Mouse (Mus musculus): ENCODE results near the gene Mcur1.
A peak's percentile ranks its signal among the peaks of the same experiment; 100 is the strongest.

Gene Mcur1

DNA sequence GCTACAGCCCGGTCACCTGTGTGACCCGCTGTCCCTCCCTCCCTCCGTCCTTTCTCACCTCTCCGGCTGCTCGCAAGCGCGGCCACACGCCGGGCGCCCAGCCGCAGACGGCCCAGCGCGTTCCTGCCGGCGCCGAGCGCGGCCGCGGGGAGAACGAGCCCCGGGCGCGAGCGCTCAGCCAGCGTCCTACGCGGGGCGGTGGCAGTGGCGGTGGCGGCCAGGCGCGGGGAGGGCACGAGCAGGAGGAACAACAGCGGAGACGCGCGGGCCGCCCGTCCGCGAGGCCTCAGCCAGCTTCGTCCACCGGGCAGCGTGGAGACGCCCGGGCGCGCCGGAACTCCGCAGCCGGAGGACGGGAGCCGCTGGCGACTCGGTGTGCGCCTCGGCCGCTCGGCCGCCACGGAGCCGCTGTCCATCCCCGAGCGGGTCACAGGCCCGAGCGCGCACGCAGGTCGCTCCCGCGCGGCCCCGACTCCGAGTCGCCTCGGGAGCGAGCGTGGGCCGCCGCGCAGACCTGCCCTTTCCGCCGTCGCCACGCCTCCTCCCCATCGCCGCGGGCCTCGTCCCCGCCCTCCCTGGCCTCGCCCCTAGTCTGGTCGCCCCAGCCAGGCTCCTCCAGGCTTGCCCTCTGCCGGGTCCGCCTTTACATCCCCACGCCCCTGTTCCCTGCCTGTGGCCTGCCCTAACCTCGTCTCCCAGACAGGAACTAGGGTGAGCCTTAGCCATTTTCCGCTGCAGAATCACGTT lies at the start of gene Mcur1:
TSS of gene Mcur1 (minus strand) at position 481 of the 747 bp plus-strand sequence.
- peak; percentile 92 for DNase-seq

DNA sequence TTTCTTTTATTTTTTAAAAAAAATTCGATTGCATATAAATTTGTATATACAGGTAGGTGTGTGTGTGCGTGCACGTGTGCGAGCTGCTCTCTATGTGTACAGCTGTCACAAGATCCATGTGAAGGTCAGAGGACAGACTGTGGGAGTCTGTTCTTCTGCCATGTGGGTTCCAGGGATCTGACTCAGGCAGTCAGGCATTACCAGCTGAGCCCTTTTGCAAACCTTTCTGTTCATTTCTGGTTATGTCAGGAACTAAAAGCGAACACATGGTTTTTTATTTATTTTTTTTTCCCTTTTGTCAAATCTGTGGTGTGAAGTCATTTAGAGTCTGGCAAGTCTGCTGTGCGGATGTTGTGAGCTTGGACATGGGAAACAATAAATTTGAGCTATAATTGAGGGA lies 48.9 kb upstream of the Mcur1 start:
- DNase-seq, result no peak

DNA sequence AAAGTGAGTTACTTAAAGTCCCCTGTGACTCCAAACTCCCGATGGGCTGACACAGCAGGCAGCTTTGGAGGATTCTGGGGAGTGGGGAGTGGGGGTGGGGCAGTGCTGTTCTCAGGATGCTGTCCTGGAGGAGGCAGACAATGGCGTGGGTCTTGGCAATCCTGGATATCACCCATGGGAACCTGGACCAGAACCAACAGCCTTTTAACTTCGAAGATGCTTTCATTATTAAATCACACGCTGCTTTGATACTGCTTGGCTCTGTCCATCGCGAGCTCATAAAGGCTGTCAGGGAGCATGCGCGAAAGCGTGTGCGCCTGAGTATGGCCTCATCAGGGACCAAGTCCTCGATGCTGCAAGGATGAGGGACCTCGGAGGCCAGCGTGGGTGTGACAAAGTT lies 43.1 kb upstream of the Mcur1 start:
- no peak for DNase-seq

DNA sequence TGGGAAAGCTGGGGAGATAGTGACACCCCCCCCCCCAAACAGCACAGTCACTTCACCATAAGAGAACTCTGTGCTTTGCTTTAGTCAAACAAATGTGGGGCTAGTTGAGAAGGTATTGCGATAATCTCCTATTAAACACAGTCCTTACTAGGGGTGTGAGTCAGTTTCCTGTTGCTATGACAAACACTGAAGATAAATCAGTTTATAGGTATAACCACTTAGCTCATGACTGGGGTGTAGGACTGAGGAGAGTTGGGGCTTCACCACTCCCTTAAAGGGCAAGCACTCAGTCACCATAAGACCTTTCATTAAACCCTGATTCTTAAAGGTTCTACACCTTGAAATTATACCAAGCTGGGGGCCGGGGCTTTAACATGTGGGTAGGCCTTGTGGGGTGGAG lies 42.4 kb upstream of the Mcur1 start:
- DNase-seq, result no peak

DNA sequence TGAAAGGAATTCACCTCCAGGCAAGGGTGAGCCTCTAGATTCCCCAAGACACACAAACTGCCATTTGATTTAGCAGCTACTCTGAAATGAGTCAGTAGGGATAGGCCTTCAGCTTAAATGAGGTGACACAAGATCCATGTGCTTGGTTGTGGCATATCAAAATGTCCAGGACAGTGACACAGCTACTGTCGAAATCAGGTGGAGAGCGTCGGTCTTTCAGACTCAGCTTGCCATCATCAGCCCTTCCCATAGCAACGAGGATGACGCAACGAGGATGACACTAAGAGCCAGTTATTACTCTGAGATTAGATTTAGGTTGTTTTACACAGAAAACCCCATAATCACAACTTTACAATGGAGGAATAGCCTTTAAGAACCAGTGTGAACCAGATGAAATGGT lies 41.0 kb upstream of the Mcur1 start:
- no peak for DNase-seq

DNA sequence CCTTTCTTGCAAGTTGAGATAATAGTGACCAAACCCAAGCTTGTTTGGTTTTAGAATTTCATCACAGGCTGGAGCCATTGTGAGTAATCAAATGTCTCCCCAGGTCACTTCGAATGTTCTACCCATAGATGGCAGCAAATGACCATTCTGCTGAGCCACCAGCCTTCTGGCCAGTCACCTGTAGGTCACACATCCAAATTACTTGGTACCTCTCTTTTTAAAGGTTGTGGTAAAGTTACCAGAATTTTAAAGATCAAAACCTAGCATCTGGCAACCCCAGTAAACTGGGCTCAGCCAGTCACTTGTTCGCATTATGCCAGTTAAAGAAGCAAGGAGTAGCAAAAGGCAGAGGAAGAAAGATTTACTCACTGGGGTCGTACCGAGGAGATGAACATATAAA lies 35.9 kb upstream of the Mcur1 start:
- DNase-seq, result peak; percentile 58

DNA sequence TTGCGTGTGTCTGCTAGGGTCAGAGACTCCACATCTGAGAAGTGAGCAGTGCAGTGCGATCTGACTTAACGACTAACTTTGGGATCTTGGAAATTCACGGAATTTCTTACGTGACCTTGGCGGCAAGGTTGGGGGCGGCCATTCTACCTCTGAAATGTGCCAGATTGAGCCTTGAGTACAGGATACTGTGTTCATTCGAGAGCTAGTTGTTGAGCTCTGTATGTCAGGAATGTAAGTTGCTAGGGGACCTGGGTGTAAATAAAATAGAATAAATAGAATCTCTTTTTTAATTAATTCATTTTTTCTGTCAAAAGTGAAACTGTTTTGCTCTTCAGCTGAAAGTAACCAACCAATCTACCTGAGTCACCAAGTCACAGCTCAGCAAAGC lies 32.7 kb upstream of the Mcur1 start:
- no peak for DNase-seq

DNA sequence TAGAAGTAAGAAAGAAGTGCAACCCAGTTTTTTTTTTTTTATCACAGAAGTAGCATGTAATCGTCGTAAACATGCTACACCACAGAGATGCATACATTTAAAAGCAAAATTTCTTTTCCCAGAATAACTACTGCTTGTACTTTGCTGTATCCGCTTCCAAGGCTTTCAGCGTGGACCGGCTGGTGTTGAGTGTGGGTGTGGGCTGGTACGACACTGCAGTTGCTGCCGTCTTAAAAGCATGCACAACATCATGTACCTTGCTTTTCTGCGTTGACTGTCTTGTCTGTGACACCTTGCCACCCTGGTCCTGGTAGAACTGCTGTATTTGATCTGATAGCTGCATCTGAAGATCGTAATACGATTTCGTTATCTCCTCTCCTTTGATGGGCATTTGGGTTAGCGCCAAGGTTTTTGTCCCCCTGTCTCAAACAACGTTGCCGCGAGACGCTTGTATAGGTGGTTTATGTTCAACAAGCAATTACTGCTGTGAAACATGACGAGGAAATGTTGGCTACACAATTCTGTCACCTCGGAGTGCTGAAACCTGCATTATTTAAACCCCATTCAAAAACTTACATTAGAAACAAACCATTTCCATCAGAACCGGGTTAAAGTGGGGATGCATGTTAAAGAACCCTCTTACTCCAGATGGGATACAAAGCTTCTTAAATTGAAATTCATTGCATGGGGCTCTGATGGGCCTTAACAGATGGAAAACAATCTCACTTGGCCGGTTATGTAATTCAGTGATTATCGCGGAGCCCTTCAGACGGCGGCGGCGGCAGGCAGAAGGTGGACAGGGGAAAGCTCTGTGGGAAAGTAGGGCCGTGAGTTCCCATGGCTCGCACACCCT lies 32.1 kb upstream of the Mcur1 start:
- no peak for DNase-seq

DNA sequence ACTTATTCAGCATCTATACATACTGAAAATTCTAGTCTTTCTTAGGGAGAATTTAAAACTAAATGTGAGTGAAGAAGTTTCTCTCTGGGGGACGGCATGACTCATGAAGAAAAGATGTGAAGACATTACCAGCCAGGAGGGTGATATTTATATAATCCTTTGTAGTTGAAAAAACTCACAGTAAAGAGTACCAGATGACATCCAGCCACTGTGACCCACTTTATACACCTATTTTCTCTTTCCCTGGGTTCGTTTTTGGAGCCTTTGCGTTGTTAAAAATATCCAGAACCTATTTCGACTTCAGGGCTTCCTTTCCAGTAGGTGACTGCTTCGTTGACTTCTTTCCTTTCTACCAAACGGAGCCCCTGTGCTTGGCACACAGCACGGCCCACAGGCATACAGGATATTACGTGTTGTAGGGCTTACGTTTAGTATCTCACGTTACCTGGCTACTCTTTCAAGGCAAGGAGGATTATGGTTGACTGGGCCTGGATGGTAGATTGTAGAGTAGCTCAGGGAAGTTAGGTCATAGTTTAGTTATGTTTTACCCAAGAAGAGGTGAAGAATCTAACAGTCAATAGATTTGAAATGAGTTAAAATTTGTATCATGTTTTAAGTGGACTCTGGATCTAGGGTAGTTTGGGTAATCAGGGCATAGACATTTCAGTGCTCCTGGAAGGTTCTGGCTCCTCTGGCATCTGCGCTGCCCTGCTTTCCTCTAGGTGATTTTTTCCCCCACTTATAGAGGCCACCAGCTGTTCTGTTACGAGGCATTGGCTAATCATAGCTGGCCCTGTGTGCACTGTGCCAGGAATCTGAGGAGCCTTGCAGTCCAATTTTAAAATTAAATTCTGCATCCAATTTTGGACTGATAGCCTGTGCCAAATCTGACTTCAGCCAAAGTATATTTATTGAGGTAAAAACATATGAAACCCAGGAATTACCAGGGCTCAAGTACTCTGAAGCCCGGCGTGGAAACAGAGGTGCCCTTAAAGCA lies 28.2 kb upstream of the Mcur1 start:
- no peak for DNase-seq

DNA sequence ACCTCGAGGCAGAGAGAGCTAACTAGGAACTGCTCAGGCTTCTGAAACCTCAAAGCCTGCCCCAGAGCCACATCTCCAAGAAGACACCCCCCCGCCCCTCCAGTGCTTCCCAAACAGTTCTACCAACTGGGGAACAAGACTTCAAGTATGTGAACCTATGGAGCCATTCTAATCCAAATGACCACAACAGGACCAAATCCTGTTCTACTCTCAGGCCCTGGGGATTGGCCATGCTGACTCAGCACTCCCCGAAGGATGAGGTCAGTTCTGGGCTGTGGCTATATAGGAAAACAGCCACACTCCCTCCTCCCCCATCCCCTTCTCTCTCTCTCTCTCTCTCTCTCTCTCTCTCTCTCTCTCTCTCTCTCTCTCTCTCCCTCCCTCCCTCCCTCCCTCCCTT lies 27.0 kb upstream of the Mcur1 start:
- no peak for DNase-seq

DNA sequence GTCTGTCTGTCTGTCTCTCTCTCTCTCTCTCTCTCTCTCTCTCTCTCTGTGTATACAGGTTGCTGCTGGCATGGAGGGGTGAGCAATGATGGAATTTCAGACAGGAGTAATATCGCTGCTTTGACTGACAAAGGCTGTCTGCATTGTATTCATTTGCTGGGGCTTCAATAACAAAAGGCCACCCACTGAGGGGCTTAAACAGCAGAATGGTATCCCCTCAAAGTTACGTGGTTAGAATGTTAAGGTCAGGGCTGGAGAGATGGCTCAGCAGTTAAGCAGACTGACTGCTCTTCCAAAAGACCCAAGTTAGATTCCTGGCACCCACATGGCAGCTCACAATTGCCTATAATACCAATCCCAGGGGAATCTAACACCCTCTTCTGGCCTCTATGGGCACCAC lies 25.3 kb upstream of the Mcur1 start:
- no peak for DNase-seq

DNA sequence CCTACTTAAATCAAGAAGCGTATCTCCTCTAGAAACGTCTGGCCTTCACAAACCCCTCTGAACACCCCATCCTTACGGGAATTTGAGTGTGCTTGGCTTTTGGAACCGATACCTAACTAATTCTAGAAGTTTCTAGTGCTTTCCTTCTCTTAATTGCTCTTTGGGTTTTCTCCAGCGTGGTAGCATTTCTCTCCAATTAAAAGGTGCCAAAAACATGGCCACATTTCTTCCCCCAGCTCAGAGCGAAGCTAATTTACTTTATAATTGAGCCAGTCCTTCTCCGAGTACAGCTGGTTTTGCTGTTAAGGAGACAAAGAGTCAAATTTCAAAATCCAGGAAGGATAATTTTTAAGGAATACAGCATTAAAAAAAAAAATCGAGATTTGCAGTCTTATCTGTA lies 23.5 kb upstream of the Mcur1 start:
- no peak for DNase-seq

DNA sequence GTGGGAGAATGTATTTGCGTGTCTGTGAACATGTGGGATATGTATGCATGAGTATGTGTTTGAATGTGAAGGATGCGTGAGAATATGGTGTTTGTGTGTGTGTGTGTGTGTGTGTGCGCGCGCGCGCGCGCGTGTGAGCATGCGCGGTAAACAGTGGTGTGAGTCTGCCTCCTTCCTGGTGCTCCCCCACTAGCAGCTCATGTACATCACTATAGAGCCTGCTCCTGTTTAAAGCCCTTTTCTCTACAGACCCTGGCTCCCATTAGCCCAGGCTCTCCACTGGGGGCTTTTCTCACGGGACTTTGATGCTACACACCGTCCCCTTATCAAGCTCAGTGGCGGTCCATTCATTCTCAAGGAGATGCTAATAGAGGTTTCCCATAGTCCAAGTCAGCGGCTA lies 23.0 kb upstream of the Mcur1 start:
- DNase-seq, result no peak

DNA sequence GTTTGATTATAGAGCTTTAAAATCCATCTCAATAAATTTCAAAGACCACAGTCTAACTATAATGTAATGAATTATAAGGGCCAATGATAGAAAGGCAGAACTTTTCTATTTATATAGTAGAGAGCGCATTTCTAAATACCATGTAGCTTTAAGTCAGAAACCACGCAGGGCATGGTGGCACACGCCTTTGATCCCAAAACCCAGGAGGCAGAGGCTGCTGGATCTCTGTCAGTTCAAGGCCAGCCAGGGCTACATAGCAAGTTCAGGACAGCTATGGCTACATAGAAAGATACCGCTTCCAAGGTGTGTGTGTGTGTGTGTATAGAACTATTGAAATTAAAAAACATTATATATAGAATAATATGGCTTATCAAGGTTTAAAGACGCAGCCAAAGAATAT lies 20.7 kb upstream of the Mcur1 start:
- no peak for DNase-seq

DNA sequence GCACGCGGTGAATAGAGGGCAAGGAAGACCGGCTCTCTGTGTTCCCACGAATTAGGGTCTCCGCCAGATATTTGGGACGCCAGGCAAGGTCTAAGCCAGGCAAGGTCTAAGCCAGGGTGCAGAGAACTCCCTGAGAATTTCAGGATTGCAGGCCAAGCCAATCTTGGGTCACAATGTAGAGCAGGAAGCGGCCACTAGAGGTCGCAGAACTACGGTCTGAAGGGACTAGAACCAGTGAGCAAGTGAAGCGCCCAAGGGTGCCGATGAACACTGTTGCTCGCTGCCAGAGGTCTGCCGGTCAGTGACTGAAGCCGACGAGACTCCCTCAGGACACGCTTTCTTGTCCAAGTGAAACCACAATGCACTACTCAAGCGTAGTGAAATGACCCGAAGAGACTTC lies 19.7 kb upstream of the Mcur1 start:
- peak; percentile 59 for DNase-seq

DNA sequence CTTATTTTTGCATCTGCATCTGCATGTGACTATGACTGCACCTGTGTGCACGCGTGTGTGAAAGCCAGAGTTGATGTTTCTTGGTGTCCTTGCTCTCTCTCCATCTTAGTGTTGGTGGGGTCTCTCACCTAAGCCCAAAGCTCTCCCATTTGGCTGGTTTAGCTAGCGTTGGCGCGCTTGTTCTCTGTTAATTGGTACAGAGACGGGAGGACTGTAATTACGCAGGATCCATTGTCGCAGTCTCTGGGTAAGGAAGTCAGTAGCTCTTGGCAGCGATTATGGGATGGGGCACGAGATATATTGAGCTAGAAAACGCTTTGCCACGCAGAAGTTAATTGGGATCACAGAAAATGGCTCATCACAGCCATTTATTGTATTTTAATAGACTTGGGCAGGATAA lies 17.8 kb upstream of the Mcur1 start:
- no peak for DNase-seq

DNA sequence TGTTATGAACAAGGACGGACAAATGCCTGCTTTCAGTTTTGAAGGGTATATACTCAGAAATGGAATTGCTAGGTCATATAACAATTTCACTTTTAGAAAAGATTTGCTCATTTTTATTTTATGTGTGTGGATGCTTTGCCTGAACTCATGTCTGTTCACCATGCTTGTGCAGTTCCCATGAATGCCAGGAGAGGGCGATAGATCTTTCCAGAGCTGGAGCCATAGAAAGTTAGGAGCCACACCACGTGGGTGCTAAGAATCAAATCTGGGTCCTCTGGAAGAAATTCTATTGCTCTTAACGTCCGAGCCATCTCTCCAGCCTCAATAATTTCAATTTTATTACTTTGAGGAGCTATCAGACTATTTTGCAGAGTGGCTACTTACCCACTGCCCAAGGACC lies 17.3 kb upstream of the Mcur1 start:
- peak; percentile 46 for DNase-seq

DNA sequence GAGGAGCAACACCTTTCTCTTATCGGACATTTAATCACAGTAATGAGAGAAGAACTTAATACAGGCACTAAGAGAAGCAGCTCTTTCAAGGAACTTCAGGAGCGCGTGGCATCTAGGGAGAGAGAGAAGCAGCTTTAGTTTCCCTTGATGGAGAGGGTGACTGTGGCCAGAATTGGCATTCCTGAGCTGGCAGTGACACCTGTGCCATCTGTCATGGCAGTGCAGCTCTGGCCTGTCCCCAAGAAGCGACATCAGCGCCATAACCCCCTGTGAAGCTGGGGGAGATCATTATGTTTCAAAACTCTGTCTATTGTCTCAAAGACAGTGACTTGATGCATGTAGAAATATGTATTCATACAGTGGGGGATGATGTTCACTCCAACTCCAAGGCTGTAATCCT lies 15.4 kb upstream of the Mcur1 start:
- DNase-seq, result no peak

DNA sequence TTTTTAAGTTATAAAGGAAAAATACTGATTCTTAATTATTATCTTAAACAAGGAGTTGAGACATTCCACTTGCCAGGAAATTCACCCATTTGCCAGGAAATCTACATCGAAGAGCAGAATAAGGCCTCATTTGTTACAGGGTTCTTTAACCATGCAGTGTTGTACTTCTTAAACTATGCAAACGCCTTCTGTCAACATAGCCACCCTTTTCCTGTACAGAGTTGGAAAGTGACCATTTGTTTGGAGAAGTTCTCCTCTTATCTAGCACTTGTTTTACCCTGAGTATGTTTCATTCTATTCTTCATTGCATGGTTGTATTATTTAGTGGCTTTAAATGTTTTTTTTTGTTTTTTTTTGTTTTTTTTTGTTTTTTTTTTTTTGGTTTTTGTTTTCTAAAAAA lies 14.0 kb upstream of the Mcur1 start:
- no peak for DNase-seq

DNA sequence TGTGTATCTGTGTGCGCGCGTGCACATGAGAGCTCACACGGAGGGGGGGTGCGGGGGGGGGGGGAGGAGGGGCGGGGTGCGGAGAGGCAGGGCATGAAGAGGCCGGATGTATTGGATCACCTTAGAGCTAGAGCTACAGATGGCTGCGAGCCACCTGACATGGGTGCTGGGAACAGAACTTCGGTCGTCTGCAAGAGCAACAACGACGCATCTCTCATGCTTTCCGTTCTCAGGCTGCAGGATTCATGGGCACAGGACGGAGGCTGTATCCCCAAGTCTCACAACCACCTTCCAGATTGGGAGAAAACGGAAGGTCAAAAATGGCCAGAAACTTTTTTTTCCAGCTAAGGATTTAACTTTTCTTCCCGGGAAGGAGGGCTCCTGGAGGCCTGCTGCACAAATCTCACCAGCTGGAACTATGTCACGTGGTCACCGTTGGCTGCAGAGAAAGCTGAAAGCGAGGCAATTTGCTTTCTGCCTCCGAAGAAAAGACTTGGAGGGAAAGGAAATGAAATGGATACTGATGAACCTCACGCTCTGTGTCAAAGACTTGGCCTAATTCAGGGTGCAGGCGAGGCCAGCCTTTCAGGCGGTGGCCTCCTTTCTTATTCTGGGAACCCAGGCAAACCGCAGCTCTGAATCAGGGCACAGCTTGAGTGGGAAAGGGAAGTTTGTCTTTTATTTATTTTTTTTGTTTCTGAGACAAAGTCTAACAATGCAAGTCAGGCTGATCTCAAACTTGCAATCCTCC lies 7.3 kb upstream of the Mcur1 start:
- DNase-seq, result no peak

DNA sequence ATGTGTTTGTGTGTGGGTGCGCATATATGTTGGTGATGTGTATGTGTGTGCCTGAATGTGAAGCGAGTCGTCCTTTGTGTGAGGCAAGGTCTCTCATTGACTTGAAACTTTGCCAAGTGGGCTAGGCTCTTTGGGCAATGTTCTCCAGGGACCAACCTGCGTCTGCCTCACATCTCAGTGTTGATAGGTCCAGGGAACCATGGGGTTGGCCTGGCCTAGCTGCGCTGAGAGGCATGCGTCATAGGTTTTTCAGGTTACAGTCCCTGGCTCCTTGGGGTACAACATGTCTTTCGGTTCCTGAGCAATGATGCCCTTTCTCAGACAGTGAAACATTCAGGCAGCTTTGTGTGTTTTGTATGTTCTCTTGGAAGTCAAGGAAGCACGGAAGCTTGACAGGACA lies 6.2 kb upstream of the Mcur1 start:
- DNase-seq, result no peak

DNA sequence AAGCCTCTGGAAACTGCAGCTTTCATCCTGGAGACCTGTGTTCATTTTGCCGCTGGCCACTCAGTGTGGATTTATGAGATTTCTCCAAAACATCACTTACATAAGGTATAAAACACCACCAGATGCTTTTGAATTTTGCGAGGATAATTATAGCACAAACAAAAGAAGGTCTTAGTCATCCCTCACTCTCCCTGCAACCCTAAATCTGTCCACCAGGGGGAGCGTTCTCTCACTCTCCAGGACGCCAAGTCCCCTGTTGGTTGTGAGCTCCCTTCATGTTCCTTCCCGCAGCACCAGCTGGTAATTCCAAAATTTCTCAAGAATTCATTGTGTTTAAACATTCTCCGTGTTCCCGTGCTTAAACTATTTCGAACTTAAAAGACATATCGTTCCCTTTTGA lies 5.4 kb upstream of the Mcur1 start:
- DNase-seq, result peak; percentile 80

DNA sequence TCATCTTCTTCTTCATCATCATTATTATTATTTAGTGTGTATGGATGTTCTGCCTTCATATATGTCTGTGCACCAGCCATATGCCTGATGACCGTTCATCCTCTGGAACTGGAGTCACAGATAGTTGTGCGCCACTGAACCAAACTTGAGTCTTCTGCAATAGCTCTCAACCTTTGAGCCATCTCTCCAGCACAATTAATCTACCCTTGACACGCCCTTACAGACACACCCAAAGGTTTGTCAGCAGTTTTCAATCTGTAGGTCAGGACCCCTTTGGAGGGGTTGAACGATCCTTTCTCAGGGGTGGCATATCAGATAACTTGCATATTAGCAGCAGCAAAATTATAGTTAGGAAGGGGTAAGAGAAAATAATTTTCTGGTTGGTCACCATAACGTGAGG lies 4.7 kb upstream of the Mcur1 start:
- no peak for DNase-seq

Measured in thymus, postnatal 14 days (tissue).